Mouse (Mus musculus) testis, adult 2 months (tissue): ENCODE data around the gene Arhgef17.

ENCODE experiments used
- CTCF ChIP-seq: fragments of 200-500 bp; IDR thresholded peaks from 2 replicates; pipeline ENCODE4 v1.5.1; 2012; ENCODE audit warnings: low read depth, mild to moderate bottlenecking, inconsistent platforms, low read length, moderate library complexity; ENCODE audit not compliant: control insufficient read depth, insufficient read depth, insufficient replicate concordance
- POLR2A ChIP-seq: fragments of 200-500 bp; IDR thresholded peaks from 2 replicates; pipeline ENCODE4 v1.6.1; 2012; ENCODE audit warnings: low read depth, mild to moderate bottlenecking, inconsistent platforms, low read length, moderate library complexity; ENCODE audit not compliant: control insufficient read depth

DNA sequence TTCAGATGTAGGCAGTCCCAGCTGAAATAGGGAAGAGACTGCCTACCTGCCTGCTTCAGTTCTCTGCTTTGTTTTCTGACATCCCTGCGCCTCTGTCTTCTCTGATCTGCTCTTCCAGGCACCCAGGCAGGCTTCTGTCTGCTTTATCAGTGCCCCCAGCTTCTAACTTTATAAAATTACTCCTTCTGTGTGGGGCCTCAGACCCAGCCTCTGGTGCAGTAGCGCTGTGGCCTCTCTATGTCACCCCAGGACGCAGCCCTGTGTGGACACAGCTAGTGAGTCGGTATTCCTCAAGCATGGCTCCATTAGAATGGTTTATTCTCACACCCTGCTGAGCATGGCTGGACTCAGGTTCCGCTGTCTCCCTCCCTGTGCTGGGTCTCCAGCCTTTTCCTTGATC is 18.1 kb upstream of the Arhgef17 start:
- TF ChIP-seq CTCF: no peak
- TF ChIP-seq POLR2A: no peak
